Mouse (Mus musculus) layer of hippocampus, adult 8-10 months (tissue): ENCODE measurements around the gene Gtf2f2. TPM values are rescaled to one million over a fixed set of nuclear protein-coding genes. Genes with fewer than 3 reads are reported as not detected.
A peak's percentile ranks its signal among the peaks of the same experiment; 100 is the strongest.
"Not testable (repeated sequence)": the region's sequence is repeated elsewhere in the genome, so short reads cannot be mapped to it uniquely, and the experiment has no call there.

Experiments used
- DNase-seq, 2 experiments: peaks; one replicate each; pipeline ENCODE4 v3.0.0; 2022; ENCODE audit warnings: low spot score in 2 of 2
- total RNA-seq, 4 experiments: library from RNA; stranded (reverse); gene quantifications; 2 replicates each; pipeline ENCODE4 v1.2.4; 2022

Gene Gtf2f2
- total RNA-seq, 4 experiments from 2014 or later = 16.4 to 22.7 (median 18.5) TPM

DNA sequence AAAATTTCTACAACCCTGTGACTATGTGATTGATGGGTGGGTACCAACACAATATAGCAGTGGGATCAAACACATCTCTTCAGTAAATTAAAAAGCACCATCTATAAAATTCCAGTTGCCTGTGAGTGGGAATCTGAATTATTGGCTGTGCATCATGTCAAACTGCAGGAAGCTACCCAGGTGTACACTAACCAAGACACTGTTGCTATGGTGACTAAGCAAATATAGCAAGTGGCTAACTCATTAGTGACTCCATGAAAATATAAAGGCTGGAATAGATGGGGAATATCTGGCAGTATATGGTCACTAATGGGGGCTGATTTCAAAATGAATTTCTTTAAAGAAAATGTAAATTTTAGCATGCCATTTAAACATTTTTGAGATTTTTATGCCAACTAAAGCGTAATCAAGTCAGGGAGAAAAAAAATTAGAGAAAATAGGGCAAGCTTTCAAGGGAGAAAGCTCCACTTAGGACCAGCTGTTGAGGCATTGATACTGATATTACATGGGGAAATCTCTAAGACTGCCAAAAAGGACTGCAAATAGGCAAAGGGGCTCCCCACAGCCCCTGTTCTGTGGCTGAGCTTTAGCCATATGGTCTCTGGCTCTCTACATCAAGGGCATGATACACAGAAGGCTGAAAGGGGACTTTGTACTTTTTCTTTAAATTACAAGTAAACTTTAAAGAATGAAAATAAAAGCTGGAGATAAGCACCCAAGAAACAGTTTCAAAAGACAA, 87.2 kb downstream of the Gtf2f2 start:
- DNase-seq = no peak

DNA sequence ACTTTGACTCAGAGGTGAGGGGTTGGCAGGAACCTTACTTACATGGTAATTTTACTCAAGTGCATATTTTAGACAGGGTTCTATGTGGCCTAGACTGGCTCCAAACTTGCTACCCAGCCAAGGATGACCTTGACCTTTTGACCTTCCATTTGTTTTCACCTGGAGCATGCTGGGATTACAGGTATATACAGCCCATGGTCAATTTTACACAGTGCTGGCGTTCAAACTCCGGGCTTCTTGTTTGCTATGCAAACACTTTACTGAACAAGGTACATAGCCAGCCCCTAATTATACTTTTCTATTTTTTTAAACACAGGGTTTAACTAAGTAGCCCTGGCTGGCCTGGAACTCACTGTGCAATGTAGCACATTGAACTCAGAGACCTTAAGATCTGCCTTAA, 98.0 kb downstream of the Gtf2f2 start:
- DNase-seq = no peak

DNA sequence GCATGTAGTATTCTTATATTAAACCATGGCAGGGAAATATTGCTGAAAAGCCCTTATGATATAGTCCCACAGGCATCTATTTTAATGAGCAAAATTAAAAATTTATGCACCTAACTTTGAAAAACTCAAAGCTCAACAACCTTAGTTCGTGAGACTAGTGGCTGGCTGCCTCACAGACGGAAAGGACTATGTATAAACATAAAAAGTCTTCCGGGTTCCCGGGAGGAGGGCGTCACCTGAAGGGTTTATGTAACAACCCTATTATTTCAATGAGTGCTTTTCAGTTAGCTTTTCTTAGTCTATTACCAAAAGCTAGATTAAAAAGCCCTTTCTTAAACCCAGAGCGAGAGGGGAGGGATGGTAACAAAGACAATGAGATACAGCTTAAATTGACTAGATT, 98.7 kb downstream of the Gtf2f2 start:
- no peak for DNase-seq

DNA sequence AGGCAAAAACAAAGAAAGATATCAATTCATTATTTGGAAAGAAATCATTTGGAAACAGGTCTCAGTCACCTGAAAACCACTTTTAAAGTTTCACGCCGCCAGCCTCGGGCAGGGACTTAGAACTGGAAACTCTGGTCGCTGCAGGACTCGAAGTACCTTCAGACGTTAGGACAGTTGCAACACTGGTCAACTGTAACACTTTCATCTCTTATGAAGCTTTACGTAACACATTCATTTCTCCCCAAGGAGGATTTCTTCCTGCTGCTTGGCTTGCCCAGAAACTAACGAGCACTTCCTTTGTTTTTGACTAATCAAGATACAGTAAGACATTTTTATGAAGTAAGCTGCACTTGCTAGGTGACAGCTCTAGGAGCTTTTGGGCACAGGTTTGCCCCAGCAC, 103.7 kb downstream of the Gtf2f2 start:
- DNase-seq = no peak

DNA sequence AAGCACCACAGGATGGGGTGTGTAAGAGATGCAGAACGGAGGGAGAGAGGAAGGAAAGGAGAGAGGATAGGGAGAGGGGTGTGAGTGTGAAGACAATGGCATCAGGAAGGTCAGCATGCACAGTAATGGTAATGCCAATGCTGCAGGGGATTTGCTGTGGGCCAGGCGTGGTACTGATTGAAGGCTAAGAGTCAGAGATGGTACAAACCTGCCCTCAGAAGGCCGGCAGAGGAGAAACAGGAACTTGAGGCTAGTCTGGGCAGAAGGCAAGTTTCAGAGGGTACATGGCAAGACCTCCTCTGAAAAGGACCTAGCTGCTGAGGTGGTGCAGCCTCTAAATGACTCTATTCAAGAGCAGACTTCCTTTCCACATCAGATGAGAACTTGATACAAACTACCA, 105.7 kb downstream of the Gtf2f2 start:
- DNase-seq = no peak

DNA sequence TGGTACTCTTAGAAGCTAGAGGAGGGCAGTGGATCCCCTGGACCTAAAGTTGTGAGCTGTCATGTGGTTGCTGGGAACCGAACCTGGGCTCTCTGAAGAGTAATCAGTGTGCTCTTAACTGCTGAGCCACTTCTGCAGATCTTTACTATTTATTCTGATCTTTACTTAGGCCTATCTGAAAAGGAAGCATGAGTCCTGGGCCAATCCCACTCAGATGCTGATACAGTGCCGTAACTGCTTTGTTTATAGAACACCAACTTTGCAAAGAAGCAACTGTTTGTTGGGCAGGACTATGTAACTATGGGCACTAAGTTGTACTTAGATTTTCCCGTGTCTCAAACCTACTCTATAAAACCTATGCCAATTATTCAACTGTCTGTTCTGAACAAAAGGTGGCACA, 107.5 kb downstream of the Gtf2f2 start:
- no peak for DNase-seq

DNA sequence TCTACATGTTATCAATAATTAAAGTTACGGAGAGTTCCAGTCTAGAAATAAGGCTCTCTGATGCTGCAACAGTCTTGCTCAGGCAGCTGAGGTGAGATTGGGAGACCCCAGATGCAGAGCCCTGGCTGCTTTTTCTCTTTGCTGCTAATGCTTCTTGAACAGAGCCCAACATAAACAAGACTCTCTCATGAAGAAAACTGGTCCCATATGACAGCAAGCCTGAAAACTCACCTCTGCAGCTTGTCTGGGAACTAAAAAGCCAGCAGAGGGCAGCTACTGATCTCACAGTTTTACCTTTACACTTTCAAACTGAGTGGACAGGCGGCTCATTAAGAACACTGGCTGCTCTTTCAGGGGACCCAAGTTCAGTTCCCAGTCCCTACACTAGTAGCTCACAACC, 108.7 kb downstream of the Gtf2f2 start:
- DNase-seq = no peak

DNA sequence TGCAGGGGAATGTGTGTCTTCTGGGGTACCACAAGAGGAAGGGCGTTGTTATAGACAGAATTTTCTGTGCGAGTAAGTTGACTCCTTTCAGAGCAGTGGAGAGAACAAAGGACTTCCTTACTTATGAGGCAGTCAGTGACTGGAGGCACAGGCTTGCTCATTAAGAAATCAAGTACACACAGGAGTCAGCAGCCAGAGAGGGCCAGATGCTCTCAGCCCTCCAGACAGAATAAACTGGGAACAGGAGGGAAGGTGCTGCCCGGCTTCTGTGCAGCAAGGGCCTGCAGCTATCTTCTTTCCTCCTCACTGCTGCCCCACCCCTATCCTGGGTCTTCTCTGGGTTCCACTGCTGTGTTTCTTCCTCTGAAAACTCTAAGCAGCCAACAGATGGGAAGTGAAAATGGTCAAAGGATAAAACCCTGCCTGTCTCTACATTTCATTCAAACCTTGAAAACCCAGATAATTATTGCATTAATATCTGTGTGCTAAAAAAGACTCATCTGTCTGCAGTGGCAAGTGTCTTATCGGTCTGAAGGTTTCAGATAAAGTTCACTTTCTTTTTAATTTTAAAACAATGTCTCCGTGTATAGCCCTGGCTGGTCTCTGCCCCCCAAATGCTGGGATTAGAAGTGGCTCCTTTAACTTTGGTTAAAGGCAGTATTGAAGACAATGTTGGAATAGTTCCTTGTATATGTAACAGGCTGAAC, 109.7 kb downstream of the Gtf2f2 start:
- DNase-seq = no peak

DNA sequence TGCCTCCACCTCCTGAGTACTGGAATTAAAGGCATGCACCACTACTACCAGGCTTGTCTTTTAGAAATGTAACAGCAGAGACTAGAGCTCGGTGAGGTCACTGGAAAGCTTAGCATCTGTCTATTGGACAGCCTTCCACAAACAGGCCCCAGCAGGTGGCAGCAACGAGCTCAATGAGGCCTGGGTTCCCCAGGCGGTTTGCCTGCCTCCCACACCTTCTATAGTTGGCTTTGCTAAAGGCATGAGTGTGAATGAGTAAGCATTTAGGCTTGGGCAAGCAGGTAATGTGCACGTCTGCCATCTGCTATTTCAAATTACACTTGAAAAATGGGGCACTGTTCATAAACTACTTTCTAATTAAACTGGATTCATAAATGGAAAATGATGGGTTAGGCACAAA, 111.1 kb downstream of the Gtf2f2 start:
- peak; percentile 92 to 96 for DNase-seq

DNA sequence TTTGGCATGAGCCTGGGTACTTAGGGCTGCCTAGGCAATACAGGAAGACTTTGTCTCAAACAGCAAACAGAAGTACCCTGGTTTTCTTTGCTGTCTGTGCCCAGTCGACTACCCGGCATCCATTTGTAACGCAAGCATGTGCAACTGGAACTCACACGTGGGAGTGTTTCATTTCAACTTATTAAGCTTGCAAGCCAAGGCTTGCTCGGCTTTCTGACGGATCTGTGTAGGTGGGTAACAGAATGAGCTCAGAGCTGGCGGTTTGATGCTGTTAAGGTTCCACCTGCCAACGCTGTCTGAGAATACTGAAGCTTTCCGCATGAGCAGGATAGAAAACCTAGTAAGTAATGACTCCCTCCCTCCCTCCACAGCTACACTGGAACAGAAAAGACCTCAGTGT, 118.5 kb downstream of the Gtf2f2 start:
- peak; percentile 88 to 89 for DNase-seq

DNA sequence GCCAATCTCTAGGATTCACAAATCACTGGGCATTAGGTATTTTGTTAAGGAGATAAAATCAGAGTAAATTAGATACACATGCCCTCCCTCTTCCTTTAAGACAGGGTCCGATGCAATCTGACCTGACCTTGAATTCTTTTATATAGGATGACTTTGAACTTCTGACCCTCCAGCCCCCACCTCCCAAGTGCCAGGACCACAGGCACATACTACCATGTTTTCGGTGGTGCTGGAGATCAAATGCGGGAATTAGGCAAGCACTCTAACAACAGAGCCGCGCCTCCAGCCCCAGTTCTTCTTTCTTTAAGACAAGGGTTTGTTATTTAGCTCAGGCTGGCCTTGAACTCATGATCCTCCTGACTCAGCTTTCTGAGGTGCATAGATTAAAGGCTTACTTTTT, 126.8 kb downstream of the Gtf2f2 start:
- no peak for DNase-seq

DNA sequence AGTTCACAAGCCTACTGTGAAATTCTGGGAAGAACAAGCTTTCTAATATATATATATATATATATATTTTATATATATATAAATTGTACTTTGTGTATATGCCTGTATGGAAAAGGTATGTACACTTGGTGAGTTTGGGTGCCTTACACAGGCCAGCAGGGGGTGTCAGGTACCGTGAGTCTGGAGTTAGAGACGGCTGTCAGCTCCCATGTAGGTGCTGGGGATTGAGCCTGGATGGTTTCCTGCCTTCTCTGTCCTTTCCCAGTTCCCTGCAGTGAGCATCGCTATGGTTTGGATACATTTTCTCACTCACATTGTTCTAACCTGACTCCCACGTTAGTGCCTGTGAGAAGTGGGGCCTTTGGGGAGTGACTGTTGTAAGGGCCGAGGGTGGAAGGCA, 127.3 kb downstream of the Gtf2f2 start:
- no peak for DNase-seq

DNA sequence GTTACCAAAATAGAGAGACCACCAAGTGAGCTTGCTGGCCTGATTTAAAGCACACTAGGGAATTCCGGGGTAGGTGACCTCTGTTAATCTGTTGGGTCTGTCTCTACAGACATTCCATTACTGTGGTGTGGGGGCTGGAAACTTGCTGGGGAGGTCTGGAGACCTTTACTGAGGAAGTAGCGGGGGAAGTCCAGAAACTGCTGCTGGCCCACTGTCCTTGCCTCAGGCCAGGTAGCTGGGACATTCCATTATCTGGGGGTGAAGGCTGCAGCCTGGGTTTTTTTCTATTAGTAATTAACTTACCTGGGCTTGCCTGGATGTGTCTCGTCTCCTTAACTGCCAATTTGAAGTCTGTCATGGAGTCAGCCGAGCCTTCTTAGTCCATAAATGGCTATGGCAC, 128.8 kb downstream of the Gtf2f2 start:
- DNase-seq = no peak

DNA sequence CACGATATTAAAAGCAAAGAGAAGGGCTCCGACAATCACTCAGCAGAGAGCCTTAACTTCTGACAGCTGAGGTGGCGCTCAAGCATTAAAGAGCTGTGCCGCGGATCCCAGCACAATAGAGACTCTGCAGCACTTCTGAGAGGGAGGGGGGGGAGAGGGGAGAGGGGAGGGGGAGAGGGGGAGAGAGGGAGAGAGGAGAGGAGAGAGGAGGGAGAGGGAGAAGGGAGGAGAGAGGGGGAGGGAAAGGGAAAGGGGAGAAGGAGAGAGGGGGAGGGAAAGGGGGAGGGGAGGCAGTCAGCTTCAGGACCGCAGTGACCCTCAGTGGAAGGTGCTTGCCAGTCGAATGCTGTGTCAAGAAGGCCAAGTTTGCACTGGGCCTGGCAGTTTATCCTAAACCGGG, 131.7 kb downstream of the Gtf2f2 start:
- DNase-seq = no peak

DNA sequence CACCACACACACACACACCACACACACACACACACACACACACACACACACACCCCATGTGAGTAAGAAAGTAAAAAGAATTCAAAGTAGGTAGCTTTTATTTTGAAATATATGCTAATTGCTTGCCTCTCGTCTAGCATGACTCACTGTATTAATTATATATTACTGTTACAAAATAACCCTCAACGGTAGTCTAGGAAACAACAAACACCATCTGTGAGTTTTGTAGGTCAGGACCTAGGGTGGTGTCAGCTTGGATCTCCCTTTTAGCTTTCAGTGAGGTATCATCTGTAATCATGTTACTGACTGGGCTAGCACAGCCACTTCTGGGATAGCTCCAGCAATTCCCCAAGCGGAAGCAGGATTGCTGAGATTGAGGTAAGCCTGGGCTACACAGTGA, 133.4 kb downstream of the Gtf2f2 start:
- no peak for DNase-seq

DNA sequence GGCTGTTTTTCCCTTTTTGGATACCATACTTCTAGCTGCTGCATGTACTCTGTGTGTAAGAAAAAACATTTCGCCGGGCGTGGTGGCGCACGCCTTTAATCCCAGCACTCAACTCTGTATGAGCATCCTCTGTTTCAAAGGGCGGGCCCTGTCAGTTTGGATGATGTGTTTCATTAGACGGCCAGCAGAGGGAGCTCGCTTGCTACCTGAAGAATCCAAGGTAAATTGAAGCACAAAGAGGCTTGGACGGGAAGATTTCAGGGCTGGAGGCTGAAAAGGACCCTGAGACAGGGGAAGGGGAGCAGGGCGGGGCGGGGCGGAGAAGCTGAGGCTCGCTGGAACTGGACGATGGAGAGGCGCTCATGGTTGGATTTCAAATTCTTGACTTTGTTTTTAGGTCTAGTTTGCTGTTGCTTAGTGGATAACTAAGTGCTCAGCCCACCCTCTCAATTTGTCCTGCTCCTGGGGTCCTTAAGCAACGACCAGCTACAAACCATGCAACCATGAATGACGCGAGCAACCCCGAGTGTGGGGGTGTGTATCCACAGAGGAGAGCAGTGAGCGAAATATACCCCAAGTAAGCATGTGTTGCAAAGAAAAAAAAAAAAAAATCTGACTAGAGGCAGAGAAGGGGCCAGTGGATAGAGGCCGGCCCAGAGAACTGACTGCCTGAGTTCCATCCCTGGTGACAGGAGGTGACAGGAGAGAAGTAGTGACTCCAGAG, 134.2 kb downstream of the Gtf2f2 start:
- peak; percentile 85 to 93 for DNase-seq

DNA sequence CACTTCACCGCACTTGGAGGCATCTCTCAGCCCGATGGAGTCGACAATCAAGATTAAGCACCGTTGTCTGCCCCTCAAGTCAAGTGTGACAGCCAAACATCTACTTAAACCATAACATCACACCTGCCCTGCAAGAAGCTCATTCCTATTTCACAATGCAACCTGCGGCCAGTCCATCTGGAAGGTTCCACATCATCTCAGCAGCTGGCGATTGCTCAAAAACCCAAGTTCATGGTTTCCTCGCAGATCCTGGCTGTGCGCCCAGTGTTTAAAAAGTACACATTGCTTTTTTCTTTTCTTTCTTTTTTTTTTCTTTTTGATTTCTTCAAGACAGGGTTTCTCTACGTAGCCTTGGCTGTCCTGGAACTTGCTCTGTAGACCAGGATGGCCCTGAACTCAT, 137.1 kb downstream of the Gtf2f2 start:
- no peak for DNase-seq

DNA sequence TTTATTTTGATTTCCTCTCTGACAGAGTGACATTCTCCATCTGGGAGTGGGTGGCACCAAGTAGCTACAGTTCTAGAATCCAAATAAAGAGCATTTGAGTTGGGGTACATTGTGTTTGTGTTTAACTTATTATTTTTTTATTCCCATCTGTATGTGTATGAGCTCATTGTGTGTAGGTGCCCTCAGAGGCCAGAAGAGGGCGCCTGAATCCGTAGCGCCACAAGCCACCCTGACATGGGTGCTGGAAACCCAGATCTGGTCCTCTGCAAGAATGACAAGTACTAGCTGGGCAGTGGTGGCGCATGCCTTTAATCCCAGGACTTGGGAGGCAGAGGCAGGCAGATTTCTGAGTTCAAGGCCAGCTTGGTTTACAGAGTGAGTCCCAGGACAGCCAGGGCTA, 138.9 kb downstream of the Gtf2f2 start:
- DNase-seq = no peak

DNA sequence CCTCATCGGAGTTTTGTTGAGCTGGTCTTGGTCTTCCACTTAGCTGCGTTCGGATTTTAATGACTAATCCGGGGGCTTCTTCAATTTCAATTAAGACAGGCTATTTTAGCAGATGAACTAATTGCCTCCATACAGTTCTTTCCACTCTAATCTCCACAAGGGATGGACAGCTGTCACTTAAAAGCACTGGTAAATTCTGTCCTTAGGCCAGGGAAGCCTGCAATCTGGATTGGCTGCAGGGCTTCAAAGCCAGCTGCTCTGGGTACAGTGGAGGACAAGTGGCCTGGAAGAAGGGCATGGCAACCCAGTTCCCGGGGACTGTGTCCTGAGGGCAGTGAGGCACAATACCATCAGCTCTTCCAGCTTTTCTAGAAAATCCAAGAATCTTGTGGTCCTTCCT, 139.6 kb downstream of the Gtf2f2 start:
- no peak for DNase-seq

DNA sequence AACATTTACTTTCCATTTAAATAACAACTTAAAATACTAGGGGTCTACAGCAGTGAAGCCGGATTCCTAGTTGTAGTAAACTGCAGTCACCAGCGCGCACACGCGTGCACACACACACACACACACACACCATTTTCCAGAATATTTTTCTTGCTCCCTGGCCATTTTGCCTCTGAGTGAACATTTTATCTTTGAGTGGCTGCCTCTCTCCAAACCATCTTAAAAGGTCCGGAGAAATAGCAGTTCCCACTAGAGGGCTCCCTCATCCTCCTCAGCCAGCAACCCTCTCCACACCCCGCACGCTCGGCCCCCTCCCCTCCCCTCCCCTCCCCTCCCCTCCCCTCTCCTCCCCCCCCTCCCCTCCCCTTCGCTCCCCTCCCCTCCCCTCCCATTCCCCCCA, 140.0 kb downstream of the Gtf2f2 start:
- no peak for DNase-seq

DNA sequence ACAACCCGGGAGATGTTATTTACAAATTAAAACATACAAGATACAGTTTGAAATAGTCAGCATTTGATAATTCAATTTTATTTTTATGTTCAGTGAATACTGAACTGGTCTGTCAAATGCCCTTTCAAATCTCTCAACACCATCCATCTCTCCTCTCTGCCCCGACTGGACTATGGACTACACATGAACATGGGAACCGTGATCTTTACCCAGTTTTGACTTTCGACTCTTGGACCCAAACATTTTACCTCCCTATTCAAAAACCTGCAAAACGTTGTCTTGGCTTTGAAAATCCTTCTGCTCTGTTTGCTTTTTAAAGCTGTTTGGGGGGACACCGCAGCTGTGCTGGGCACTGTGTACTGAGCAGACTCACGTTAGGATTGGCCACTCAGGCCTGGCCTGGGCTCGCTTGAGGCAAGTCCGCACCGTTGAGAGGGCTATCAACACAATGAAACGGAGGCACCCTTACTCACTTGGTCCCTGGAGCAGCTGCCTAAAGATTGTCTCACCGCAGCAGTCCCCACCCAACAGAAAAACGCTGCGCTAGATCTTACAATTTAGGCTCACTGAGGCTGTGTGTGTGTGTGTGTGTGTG, 140.8 kb downstream of the Gtf2f2 start:
- DNase-seq = no peak

DNA sequence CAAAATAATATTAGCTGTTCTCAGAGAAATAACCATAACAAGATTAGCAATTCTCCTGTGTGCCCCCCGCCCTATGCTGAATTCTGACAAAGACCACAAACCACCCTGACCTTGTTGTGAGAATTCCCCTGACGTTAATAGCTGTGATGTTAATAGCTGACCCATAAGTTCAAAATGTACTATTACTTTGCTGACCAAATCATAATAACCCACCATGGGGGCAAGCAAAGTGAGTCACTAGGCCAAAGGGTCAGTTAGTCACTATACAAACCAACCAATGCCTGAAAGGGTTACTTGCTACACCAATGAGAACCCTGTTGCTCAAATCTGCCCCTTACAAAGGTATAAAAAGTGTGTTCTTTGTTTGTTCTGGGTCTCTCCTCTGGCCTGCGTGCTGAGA, 142.6 kb downstream of the Gtf2f2 start:
- not testable (repeated sequence) for DNase-seq
